Mouse (Mus musculus) kidney, embryonic 15.5 days (tissue): ENCODE results near the gene Prkcb. TPM values are rescaled to one million over a fixed set of nuclear protein-coding genes. Genes with fewer than 3 reads are reported as not detected.
A peak's percentile ranks its signal among the peaks of the same experiment; 100 is the strongest.

Experiments used
- ATAC-seq: fragments of 200-750 bp; cut with Nextera tagmentation; replicated peaks from 2 replicates; pipeline ENCODE4 v1.8.0; 2017; ENCODE audit warnings: moderate TSS enrichment; ENCODE audit not compliant: low FRiP score
- H3K27ac ChIP-seq: fragments of 300-500 bp; sonication (generic); 2 replicates; pipeline ENCODE4 v1.5.1; 2015; ENCODE audit warnings: mild to moderate bottlenecking, inconsistent platforms
- H3K27me3 ChIP-seq: fragments of 300-500 bp; sonication (generic); 2 replicates; pipeline ENCODE4 v1.6.1; 2015; ENCODE audit warnings: inconsistent platforms
- H3K36me3 ChIP-seq: fragments of 300-500 bp; sonication (generic); 2 replicates; pipeline ENCODE4 v1.6.1; 2015; ENCODE audit warnings: inconsistent platforms
- H3K4me1 ChIP-seq: fragments of 300-500 bp; sonication (generic); 2 replicates; pipeline ENCODE4 v1.6.1; 2015; ENCODE audit warnings: inconsistent platforms
- H3K4me2 ChIP-seq: fragments of 300-500 bp; sonication (generic); 2 replicates; pipeline ENCODE4 v1.6.1; 2015; ENCODE audit warnings: moderate library complexity, mild to moderate bottlenecking, inconsistent platforms
- H3K4me3 ChIP-seq: fragments of 300-500 bp; sonication (generic); replicated peaks from 2 replicates; pipeline ENCODE4 v1.5.1; 2015; ENCODE audit warnings: mild to moderate bottlenecking, inconsistent platforms
- H3K9ac ChIP-seq: fragments of 300-500 bp; sonication (generic); 2 replicates; pipeline ENCODE4 v1.6.1; 2015; ENCODE audit warnings: mild to moderate bottlenecking, inconsistent platforms
- H3K9me3 ChIP-seq: fragments of 300-500 bp; sonication (generic); replicated peaks from 2 replicates; pipeline ENCODE4 v1.6.1; 2016; ENCODE audit warnings: inconsistent platforms
- WGBS: fragments of 180-500 bp; shearing (Covaris S2); methylation state at CpG from one replicate; pipeline ENCODE4 v1.1.7; 2015; ENCODE audit warnings: mixed read lengths; 5-methylcytosine and 5-hydroxymethylcytosine counted together
- polyA plus RNA-seq: library from polyadenylated mRNA; unstranded; fragments of >200 nt; fragmentation: Nextera tagmentation; extraction: Ambion mirVana; gene quantifications from 2 replicates; pipeline ENCODE4 v1.2.1, GENCODE M21; 2015

Prkcb gene
- polyA plus RNA-seq, 1 experiment from 2014 or later, result 5.9 TPM

GRCm38 (mm10) chr7:122459203-122459965 lies 170.8 kb downstream of the Prkcb start:
- peaks cover 7% of the 10 kb centered on the region; the same call in 1 of the 2 replicates for H3K27me3 ChIP-seq
- no peak overlapping the region for H3K4me3 ChIP-seq
- no peaks in the 10 kb centered on the region for H3K4me1 ChIP-seq
- no peak overlapping the region for H3K4me2 ChIP-seq
- WGBS, result 73% methylated on average over 9 of the region's 9 CpGs
- H3K36me3 ChIP-seq, result no peaks in the 10 kb centered on the region
- H3K9me3 ChIP-seq, result no peaks in the 10 kb centered on the region
- H3K27ac ChIP-seq, result no peak overlapping the region
- H3K9ac ChIP-seq, result no peak overlapping the region
- 0 out of 2 replicates have a peak, but pooled peaks have one; percentile 56 for ATAC-seq

GRCm38 (mm10) chr7:122460020-122460419 lies 171.5 kb downstream of the Prkcb start:
- Histone ChIP-seq H3K4me1 (no peaks in the 10 kb centered on the region), H3K36me3 (no peaks in the 10 kb centered on the region), H3K27me3 (peaks cover 7% of the 10 kb centered on the region; the same call in 1 of the 2 replicates), H3K4me2 (no peak overlapping the region), H3K4me3 (no peak overlapping the region), H3K9me3 (no peaks in the 10 kb centered on the region), H3K27ac (no peak overlapping the region), H3K9ac (no peak overlapping the region)
- 54% methylated on average over 2 of the region's 2 CpGs for WGBS
- no peak for ATAC-seq

- Histone ChIP-seq H3K4me1 (no peaks in the 10 kb centered on the region), H3K27ac (no peak overlapping the region), H3K9ac (no peak overlapping the region), H3K36me3 (no peaks in the 10 kb centered on the region), H3K4me3 (no peak overlapping the region), H3K27me3 (peaks cover 9% of the 10 kb centered on the region; the same call in 1 of the 2 replicates), H3K9me3 (no peaks in the 10 kb centered on the region), H3K4me2 (no peak overlapping the region)
- 50% methylated on average over 8 of the region's 8 CpGs for WGBS
- no peak; the same call in 1 of the 2 replicates for ATAC-seq
These were observed 177.4 kb downstream of the Prkcb start for GRCm38 (mm10) chr7:122465823-122466549.

- no peak; the same call in 1 of the 2 replicates for ATAC-seq
- WGBS, result 60% methylated on average over 2 of the region's 2 CpGs
These were observed 178.2 kb downstream of the Prkcb start for GRCm38 (mm10) chr7:122466722-122467121.

GRCm38 (mm10) chr7:122467831-122468230 lies 179.3 kb downstream of the Prkcb start:
- Histone ChIP-seq H3K4me3 (no peak overlapping the region), H3K9ac (no peak overlapping the region), H3K27me3 (peaks cover 8% of the 10 kb centered on the region; the same call in 1 of the 2 replicates), H3K9me3 (no peaks in the 10 kb centered on the region), H3K4me1 (no peaks in the 10 kb centered on the region), H3K36me3 (no peaks in the 10 kb centered on the region), H3K27ac (no peak overlapping the region), H3K4me2 (no peak overlapping the region)
- 74% methylated on average over 8 of the region's 8 CpGs for WGBS
- ATAC-seq, result no peak

More at GRCm38 (mm10) chr7:122466722-122467121, 178.2 kb downstream of the Prkcb start:
- no peaks in the 10 kb centered on the region for H3K4me1 ChIP-seq
- no peak overlapping the region for H3K4me3 ChIP-seq
- H3K27me3 ChIP-seq, result peaks cover 9% of the 10 kb centered on the region; the same call in 1 of the 2 replicates
- no peak overlapping the region for H3K4me2 ChIP-seq
- H3K27ac ChIP-seq, result no peak overlapping the region
- no peaks in the 10 kb centered on the region for H3K36me3 ChIP-seq
- no peaks in the 10 kb centered on the region for H3K9me3 ChIP-seq
- H3K9ac ChIP-seq, result no peak overlapping the region

- Histone ChIP-seq H3K4me3 (no peak overlapping the region), H3K27me3 (no peaks in the 10 kb centered on the region), H3K36me3 (no peaks in the 10 kb centered on the region), H3K9me3 (0 out of 2 replicates have a peak, but pooled peaks cover 6% of the 10 kb centered on the region), H3K4me1 (no peaks in the 10 kb centered on the region), H3K9ac (no peak overlapping the region), H3K27ac (no peak overlapping the region), H3K4me2 (no peak overlapping the region)
- 59% methylated on average over 18 of the region's 18 CpGs for WGBS
- 0 out of 2 replicates have a peak, but pooled peaks have one; percentile 54 for ATAC-seq
These were observed 182.1 kb downstream of the Prkcb start for GRCm38 (mm10) chr7:122470370-122471280.

GRCm38 (mm10) chr7:122472223-122472622 lies 183.7 kb downstream of the Prkcb start:
- H3K4me3 ChIP-seq, result no peak overlapping the region
- H3K9ac ChIP-seq, result no peak overlapping the region
- 74% methylated on average over 5 of the region's 5 CpGs for WGBS
- ATAC-seq, result no peak
- no peaks in the 10 kb centered on the region for H3K27me3 ChIP-seq
- no peaks in the 10 kb centered on the region for H3K36me3 ChIP-seq
- no peak overlapping the region for H3K4me2 ChIP-seq
- 0 out of 2 replicates have a peak, but pooled peaks cover 3% of the 10 kb centered on the region for H3K4me1 ChIP-seq
- H3K9me3 ChIP-seq, result 0 out of 2 replicates have a peak, but pooled peaks cover 7% of the 10 kb centered on the region
- no peak overlapping the region for H3K27ac ChIP-seq

- 0 out of 2 replicates have a peak, but pooled peaks cover 7% of the 10 kb centered on the region for H3K9me3 ChIP-seq
- no peak overlapping the region for H3K27ac ChIP-seq
- H3K9ac ChIP-seq, result no peak overlapping the region
- no peak overlapping the region for H3K4me3 ChIP-seq
- no peak overlapping the region for H3K4me2 ChIP-seq
- H3K36me3 ChIP-seq, result no peaks in the 10 kb centered on the region
- H3K4me1 ChIP-seq, result peaks cover 13% of the 10 kb centered on the region
- H3K27me3 ChIP-seq, result 0 out of 2 replicates have a peak, but pooled peaks cover 5% of the 10 kb centered on the region
- ATAC-seq, result no peak
These were observed 186.5 kb downstream of the Prkcb start for GRCm38 (mm10) chr7:122475038-122475437.

- no peak overlapping the region for H3K4me3 ChIP-seq
- 0 out of 2 replicates have a peak, but pooled peaks cover 7% of the 10 kb centered on the region for H3K9me3 ChIP-seq
- no peak overlapping the region for H3K27ac ChIP-seq
- no peak for ATAC-seq
- H3K4me2 ChIP-seq, result no peak overlapping the region
- H3K9ac ChIP-seq, result no peak overlapping the region
- H3K27me3 ChIP-seq, result 0 out of 2 replicates have a peak, but pooled peaks cover 5% of the 10 kb centered on the region
- 86% methylated on average over 6 of the region's 6 CpGs for WGBS
- H3K4me1 ChIP-seq, result peaks cover 13% of the 10 kb centered on the region
- no peaks in the 10 kb centered on the region for H3K36me3 ChIP-seq
These were observed 188.1 kb downstream of the Prkcb start for GRCm38 (mm10) chr7:122476697-122477096.

GRCm38 (mm10) chr7:122477118-122477517 lies 188.6 kb downstream of the Prkcb start:
- Histone ChIP-seq H3K9ac (no peak overlapping the region), H3K4me1 (peaks cover 13% of the 10 kb centered on the region), H3K9me3 (0 out of 2 replicates have a peak, but pooled peaks cover 7% of the 10 kb centered on the region), H3K4me3 (no peak overlapping the region), H3K4me2 (no peak overlapping the region), H3K27me3 (0 out of 2 replicates have a peak, but pooled peaks cover 5% of the 10 kb centered on the region), H3K36me3 (no peaks in the 10 kb centered on the region), H3K27ac (no peak overlapping the region)
- WGBS, result 60% methylated on average over 7 of the region's 7 CpGs
- no peak for ATAC-seq
